Mouse (Mus musculus): Measurements from ENCODE around the gene Nr4a2. TPM values are rescaled to one million over a fixed set of nuclear protein-coding genes. Genes with fewer than 3 reads are reported as not detected.

Nr4a2 gene
- total and polyA plus RNA-seq, 3 experiments, result 2.0 TPM; not detected in 1

GRCm38 (mm10) chr2:57116366-57117200 lies 7.2 kb downstream of the Nr4a2 start (continued):
- 0 out of 2 replicates have a peak, but pooled peaks have one; percentile 5 for TF ChIP-seq ELF1 (IDR thresholded peaks at IDR 0.05; ENCODE audit: low read depth, low read length)

DNA sequence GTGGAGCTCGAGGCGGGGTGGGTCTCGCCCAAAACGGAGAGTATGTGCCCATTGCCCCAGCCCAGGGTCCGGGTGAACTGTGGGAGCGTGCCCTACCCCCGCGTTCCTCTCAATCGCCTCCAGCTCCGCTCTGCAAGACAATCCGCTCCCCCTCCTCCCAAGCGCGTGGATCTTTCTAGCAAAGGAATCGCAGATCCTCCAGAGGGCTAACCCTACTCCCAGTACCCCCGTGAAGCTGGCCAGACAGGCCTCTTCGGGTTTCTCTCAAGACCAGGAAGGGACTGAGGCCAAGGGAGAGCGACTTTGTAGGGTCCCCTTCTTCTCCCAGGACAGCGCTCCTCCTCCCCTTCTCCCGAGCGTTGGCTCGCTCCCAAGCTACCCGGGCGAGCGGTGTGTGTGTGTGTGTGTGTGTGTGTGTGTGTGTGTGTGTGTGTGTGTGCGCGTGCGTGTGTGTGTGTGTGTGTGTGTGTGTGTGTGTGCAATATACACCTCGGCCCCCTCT lies 7.9 kb downstream of the Nr4a2 start:
- no peaks in the 10 kb centered on the region; the same call in 1 of the 2 replicates for H3K79me2 ChIP-seq (ENCODE audit: control insufficient read depth, insufficient read depth, low read length, poor library complexity)
- H3K4me1 ChIP-seq (ENCODE audit: control insufficient read depth in 1 of 2, insufficient read depth in 2 of 2, low read length in 2 of 2), result peaks cover 3 to 11% of the 10 kb centered on the region in 2 experiments; a peak in 3 of 4 replicates
- peak; percentile 80 for DNase-seq (ENCODE audit: low read depth, low spot score)
- peak overlapping the region; percentile 71 to 79 for H3K4me3 ChIP-seq (ENCODE audit: control insufficient read depth in 1 of 2, insufficient read depth in 1 of 2, low read depth in 2 of 2, low read length in 2 of 2)
- H3K27me3 ChIP-seq (ENCODE audit: control insufficient read depth in 1 of 2, insufficient read depth in 2 of 2, low read length in 2 of 2), result no peaks in the 10 kb centered on the region
- peaks cover 0 to 8% of the 10 kb centered on the region in 2 experiments; a peak in 2 of 4 replicates for H3K36me3 ChIP-seq (ENCODE audit: control insufficient read depth in 1 of 2, insufficient read depth in 2 of 2, low read length in 2 of 2)
- H3K9ac ChIP-seq (ENCODE audit: control insufficient read depth, low read depth, low read length, poor library complexity, severe bottlenecking), result peak overlapping the region; percentile 78
- peak overlapping the region; percentile 95 for H3K27ac ChIP-seq (ENCODE audit: control insufficient read depth, low read depth, low read length)
- H3K9me3 ChIP-seq (replicated peaks; ENCODE audit: insufficient read depth, low read length), result no peaks in the 10 kb centered on the region
- TF ChIP-seq MEF2A (IDR thresholded peaks at IDR 0.05; ENCODE audit: extremely low read depth, insufficient replicate concordance, low read depth, low read length, poor library complexity, severe bottlenecking), result 0 out of 2 replicates have a peak, but pooled peaks have one; percentile 5
- no peak for TF ChIP-seq CHD2 (IDR thresholded peaks at IDR 0.05; ENCODE audit: low read length)
- TF ChIP-seq MYC (IDR thresholded peaks at IDR 0.05; ENCODE audit: low read depth, low read length), result peak; percentile 31; the same call in 1 of the 2 replicates
- no peak; the same call in 1 of the 2 replicates for TF ChIP-seq ETS1 (IDR thresholded peaks at IDR 0.05; ENCODE audit: low read depth, low read length)
- peak; percentile 40 for TF ChIP-seq SIN3A (IDR thresholded peaks at IDR 0.05; ENCODE audit: low read length)
- 0 out of 2 replicates have a peak, but pooled peaks have one; percentile 4 for TF ChIP-seq NELFE (IDR thresholded peaks at IDR 0.05; ENCODE audit: low read depth, low read length)
- TF ChIP-seq RCOR1 (IDR thresholded peaks at IDR 0.05; ENCODE audit: low read depth, low read length), result 0 out of 2 replicates have a peak, but pooled peaks have one; percentile 9
- no peak for TF ChIP-seq SMC3 (IDR thresholded peaks at IDR 0.05; ENCODE audit: low read depth, low read length)
- no peak for TF ChIP-seq ELF1 (IDR thresholded peaks at IDR 0.05; ENCODE audit: low read depth, low read length)
- TF ChIP-seq GABPA (IDR thresholded peaks at IDR 0.05; ENCODE audit: low read depth, low read length), result no peak

DNA sequence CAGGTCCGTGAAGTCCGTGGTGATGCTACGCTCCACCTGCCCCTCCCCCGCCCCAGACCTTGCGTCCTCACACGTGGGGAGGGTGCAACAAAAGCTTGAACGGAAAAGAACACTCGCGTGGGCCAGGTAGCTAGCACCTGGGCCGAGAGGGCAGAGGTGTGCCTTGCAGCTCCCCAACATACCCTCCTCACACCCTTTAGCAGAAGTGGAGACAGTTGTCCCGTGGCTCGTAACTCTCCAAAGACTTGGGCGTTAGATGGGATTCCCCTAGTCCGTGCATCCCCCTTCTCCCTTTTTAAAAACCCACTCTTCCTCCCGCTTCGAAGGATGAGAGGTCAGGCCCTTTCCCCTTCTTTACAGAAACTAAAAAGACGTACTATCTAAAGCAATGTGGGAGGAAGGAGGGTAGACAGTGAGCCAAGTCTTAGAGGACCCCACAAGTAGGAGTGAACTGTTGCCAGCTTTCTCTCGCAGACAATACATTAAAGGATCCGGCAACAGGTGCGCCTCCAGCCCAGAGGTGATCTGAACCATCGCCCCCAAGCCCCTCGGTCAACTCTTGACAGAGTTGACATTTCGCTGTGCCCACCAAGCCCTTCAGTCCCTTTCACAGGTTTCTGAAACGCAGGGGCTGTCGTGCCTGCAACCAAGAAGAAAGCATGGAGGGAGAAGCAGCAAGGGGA lies 8.5 kb downstream of the Nr4a2 start:
- peak; percentile 71 for DNase-seq (ENCODE audit: low read depth, low spot score)
- no peaks in the 10 kb centered on the region for H3K27me3 ChIP-seq (ENCODE audit: control insufficient read depth in 1 of 2, insufficient read depth in 2 of 2, low read length in 2 of 2)
- peak overlapping the region; percentile 71 to 79 for H3K4me3 ChIP-seq (ENCODE audit: control insufficient read depth in 1 of 2, insufficient read depth in 1 of 2, low read depth in 2 of 2, low read length in 2 of 2)
- H3K4me1 ChIP-seq (ENCODE audit: control insufficient read depth in 1 of 2, insufficient read depth in 2 of 2, low read length in 2 of 2), result peaks cover 3 to 9% of the 10 kb centered on the region in 2 experiments; a peak in 2 of 4 replicates
- H3K79me2 ChIP-seq (ENCODE audit: control insufficient read depth, insufficient read depth, low read length, poor library complexity), result no peaks in the 10 kb centered on the region; the same call in 1 of the 2 replicates
- no peak for TF ChIP-seq JUND (IDR thresholded peaks at IDR 0.05; ENCODE audit: low read depth, low read length)
- TF ChIP-seq UBTF (IDR thresholded peaks at IDR 0.05; ENCODE audit: borderline replicate concordance, insufficient read depth, low read depth, low read length), result peak; percentile 76; the same call in 1 of the 2 replicates
- TF ChIP-seq MXI1 (IDR thresholded peaks at IDR 0.05; ENCODE audit: low read depth, low read length), result peak; percentile 65; the same call in 1 of the 2 replicates
- peak; percentile 3; the same call in 1 of the 2 replicates for TF ChIP-seq MAX (IDR thresholded peaks at IDR 0.05; ENCODE audit: low read length)
- no peak for TF ChIP-seq RCOR1 (IDR thresholded peaks at IDR 0.05; ENCODE audit: low read depth, low read length)
- H3K9me3 ChIP-seq (replicated peaks; ENCODE audit: insufficient read depth, low read length), result no peaks in the 10 kb centered on the region
- H3K27ac ChIP-seq (ENCODE audit: control insufficient read depth, low read depth, low read length), result 0 out of 2 replicates have a peak overlapping the region, but pooled peaks have one; percentile 33
- H3K36me3 ChIP-seq (ENCODE audit: control insufficient read depth in 1 of 2, insufficient read depth in 2 of 2, low read length in 2 of 2), result peaks cover 0 to 4% of the 10 kb centered on the region in 2 experiments; a peak in 1 of 4 replicates
- peak overlapping the region; percentile 78 for H3K9ac ChIP-seq (ENCODE audit: control insufficient read depth, low read depth, low read length, poor library complexity, severe bottlenecking)
